Mouse (Mus musculus) forebrain, embryonic 12.5 days (tissue): ENCODE measurements around the gene Pogz. TPM values are rescaled to one million over a fixed set of nuclear protein-coding genes. Genes with fewer than 3 reads are reported as not detected.

ENCODE experiments used
- ATAC-seq: fragments of 200-750 bp; cut with Nextera tagmentation; 2 replicates; pipeline ENCODE4 v1.8.0; 2017; ENCODE audit warnings: moderate TSS enrichment; ENCODE audit not compliant: low FRiP score
- H3K27ac ChIP-seq: fragments of 300-500 bp; sonication (generic); 2 replicates; pipeline ENCODE4 v1.5.1; 2016; ENCODE audit warnings: mild to moderate bottlenecking
- H3K27me3 ChIP-seq: fragments of 300-500 bp; sonication (generic); 2 replicates; pipeline ENCODE4 v1.6.1; 2016; ENCODE audit warnings: mild to moderate bottlenecking
- H3K36me3 ChIP-seq: fragments of 300-500 bp; sonication (generic); replicated peaks from 2 replicates; pipeline ENCODE4 v1.6.1; 2016; ENCODE audit warnings: mild to moderate bottlenecking
- H3K4me1 ChIP-seq: fragments of 300-500 bp; sonication (generic); 2 replicates; pipeline ENCODE4 v1.6.1; 2016
- H3K4me2 ChIP-seq: fragments of 300-500 bp; sonication (generic); 2 replicates; pipeline ENCODE4 v1.6.1; 2016; ENCODE audit warnings: mild to moderate bottlenecking, moderate library complexity
- H3K4me3 ChIP-seq: fragments of 300-500 bp; sonication (generic); replicated peaks from 2 replicates; pipeline ENCODE4 v1.5.1; 2016; ENCODE audit warnings: mild to moderate bottlenecking
- H3K9ac ChIP-seq: fragments of 300-500 bp; sonication (generic); 2 replicates; pipeline ENCODE4 v1.6.1; 2016; ENCODE audit warnings: mild to moderate bottlenecking
- H3K9me3 ChIP-seq: fragments of 300-500 bp; sonication (generic); 2 replicates; pipeline ENCODE4 v1.6.1; 2016
- WGBS: fragments of 180-500 bp; shearing (Covaris S2); methylation state at CpG from one replicate; pipeline ENCODE4 v1.1.7; 2016; 5-methylcytosine and 5-hydroxymethylcytosine counted together
- polyA plus RNA-seq: library from polyadenylated mRNA; unstranded; fragments of >200 nt; fragmentation: Nextera tagmentation; extraction: Ambion mirVana; gene quantifications from 2 replicates; pipeline ENCODE4 v1.2.1, GENCODE M21; 2016

The Pogz gene
- polyA plus RNA-seq, 1 experiment from 2014 or later = 28.8 TPM

DNA sequence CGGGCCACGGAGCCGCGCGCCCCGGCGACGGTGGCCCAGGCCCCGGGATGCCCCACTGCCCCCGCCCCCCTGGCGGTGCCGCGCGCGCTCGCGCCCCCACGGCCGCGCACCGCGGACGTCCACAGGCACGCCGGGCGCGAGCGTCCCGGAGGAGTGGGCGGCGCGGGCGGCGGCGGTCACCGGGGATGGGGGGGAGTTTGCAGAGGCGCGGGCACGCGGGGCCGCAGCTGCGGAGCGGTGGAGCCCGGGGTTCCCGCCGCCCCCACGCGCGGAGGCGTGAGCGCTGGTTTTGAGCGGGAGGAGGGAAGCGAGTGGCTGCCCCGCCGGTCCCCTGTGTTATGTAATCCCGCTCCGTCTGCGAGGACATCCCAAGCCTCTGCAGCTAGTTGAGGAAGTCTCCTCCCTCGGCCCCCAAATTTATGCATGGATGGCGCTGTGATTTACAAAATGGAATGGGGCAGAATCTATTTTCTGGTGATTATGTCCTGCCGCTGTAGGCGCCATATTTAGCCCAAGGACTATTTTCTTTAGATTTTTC lies 661 bp downstream of the Pogz start:
- Histone ChIP-seq H3K27me3 (no peaks in the 10 kb centered on the region), H3K27ac (peak overlapping the region; percentile 99), H3K4me2 (peak overlapping the region; percentile 70), H3K9me3 (no peaks in the 10 kb centered on the region), H3K4me1 (peaks cover 20% of the 10 kb centered on the region), H3K4me3 (peak overlapping the region; percentile 77), H3K36me3 (no peaks in the 10 kb centered on the region), H3K9ac (peak overlapping the region; percentile 88)
- ATAC-seq = peak; percentile 78
- under 1% methylated on average over 40 of the region's 62 CpGs for WGBS

GRCm38 (mm10) chr3:94838631-94839030 lies 1.3 kb downstream of the Pogz start:
- Histone ChIP-seq H3K4me2 (peak overlapping the region; percentile 70), H3K9me3 (no peaks in the 10 kb centered on the region), H3K4me3 (peak overlapping the region; percentile 77), H3K36me3 (no peaks in the 10 kb centered on the region), H3K4me1 (peaks cover 20% of the 10 kb centered on the region), H3K27ac (peak overlapping the region; percentile 99), H3K9ac (peak overlapping the region; percentile 88), H3K27me3 (no peaks in the 10 kb centered on the region)
- no peak for ATAC-seq
- WGBS = 18% methylated on average over 9 of the region's 9 CpGs

GRCm38 (mm10) chr3:94839101-94839500 lies 1.7 kb downstream of the Pogz start:
- H3K4me3 ChIP-seq = peak overlapping the region; percentile 77
- H3K27ac ChIP-seq = no peak overlapping the region
- peak overlapping the region; percentile 88; the same call in 1 of the 2 replicates for H3K9ac ChIP-seq
- no peaks in the 10 kb centered on the region for H3K36me3 ChIP-seq
- peaks cover 20% of the 10 kb centered on the region for H3K4me1 ChIP-seq
- no peaks in the 10 kb centered on the region for H3K27me3 ChIP-seq
- H3K4me2 ChIP-seq = peak overlapping the region; percentile 70
- ATAC-seq = no peak
- no peaks in the 10 kb centered on the region for H3K9me3 ChIP-seq
- 73% methylated on average over 5 of the region's 5 CpGs for WGBS

- 85% methylated on average over 2 of the region's 2 CpGs for WGBS
- no peak for ATAC-seq
- Histone ChIP-seq H3K9ac (no peak overlapping the region), H3K4me3 (no peak overlapping the region), H3K36me3 (no peaks in the 10 kb centered on the region), H3K4me2 (no peak overlapping the region), H3K4me1 (peaks cover 13% of the 10 kb centered on the region; the same call in 1 of the 2 replicates), H3K27ac (no peak overlapping the region), H3K27me3 (no peaks in the 10 kb centered on the region), H3K9me3 (no peaks in the 10 kb centered on the region)
Observed at GRCm38 (mm10) chr3:94847382-94847781, 10.0 kb downstream of the Pogz start.

DNA sequence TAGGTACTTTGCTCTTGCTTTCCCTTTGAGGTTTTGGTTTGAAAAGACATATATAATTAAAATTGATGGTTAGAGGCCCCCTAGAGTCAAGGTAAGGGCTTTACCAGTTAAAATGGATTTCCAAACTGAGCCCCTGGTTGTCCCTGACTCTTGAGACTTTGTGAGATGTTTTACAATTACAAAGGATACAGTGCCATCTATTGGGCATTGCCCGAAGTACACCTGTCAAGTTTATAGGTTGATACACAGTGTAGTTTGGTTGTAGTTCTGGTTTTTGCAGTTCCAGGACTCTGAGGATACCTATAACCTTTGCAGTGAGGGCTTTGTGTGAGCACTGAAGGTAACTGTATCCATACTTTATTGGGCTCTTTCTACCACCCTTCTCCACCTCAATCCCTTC lies 12.0 kb downstream of the Pogz start:
- no peak overlapping the region for H3K27ac ChIP-seq
- peaks cover 5% of the 10 kb centered on the region for H3K36me3 ChIP-seq
- ATAC-seq = 0 out of 2 replicates have a peak, but pooled peaks have one; percentile 30
- no peaks in the 10 kb centered on the region for H3K27me3 ChIP-seq
- no peaks in the 10 kb centered on the region for H3K9me3 ChIP-seq
- H3K4me1 ChIP-seq = 0 out of 2 replicates have a peak, but pooled peaks cover 11% of the 10 kb centered on the region
- no peak overlapping the region for H3K4me2 ChIP-seq
- WGBS = 25% methylated on average over 1 of the region's 1 CpGs
- H3K9ac ChIP-seq = no peak overlapping the region
- H3K4me3 ChIP-seq = no peak overlapping the region

DNA sequence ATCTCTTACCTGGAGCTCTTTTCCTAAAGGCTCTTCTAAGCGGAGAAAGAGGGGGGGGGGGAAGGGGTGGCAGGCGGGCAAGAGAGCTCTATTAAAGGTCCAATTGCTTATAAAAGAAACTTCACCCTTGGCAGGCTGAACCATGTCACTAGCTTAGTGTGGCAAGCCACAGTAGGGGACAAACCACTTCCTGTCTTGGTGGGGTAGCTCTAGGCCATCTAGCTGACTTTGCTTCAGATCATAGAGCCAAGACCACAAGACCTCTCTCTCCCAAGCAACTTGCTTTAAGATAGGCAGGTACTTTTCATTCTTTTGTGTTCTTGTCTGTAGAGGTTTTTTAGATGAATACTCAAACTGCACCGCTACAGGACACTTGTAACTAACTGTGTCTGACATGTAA lies 14.4 kb downstream of the Pogz start:
- Histone ChIP-seq H3K9me3 (no peaks in the 10 kb centered on the region), H3K27ac (no peak overlapping the region), H3K4me3 (no peak overlapping the region), H3K4me1 (0 out of 2 replicates have a peak, but pooled peaks cover 7% of the 10 kb centered on the region), H3K4me2 (no peak overlapping the region), H3K27me3 (no peaks in the 10 kb centered on the region), H3K9ac (no peak overlapping the region), H3K36me3 (peaks cover 28% of the 10 kb centered on the region)
- 79% methylated on average over 3 of the region's 3 CpGs for WGBS
- no peak for ATAC-seq

DNA sequence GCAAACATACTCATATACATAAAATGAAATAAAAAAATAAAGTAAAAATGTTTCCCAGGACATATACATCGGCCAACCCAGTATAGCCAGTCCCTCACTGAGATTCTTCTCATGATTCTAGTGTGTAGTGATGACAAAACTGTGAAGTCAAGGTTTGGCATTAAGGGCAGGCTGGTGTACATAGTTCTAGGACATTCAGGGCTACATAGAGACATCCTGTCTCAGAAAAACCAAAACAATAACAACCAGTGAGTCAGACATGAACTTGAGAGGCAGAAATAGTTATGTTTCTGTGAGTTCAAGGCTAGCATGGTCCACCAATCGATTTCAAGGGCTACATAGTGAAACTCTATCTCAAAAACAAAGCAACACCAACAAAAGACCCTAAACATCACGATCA lies 14.8 kb downstream of the Pogz start:
- Histone ChIP-seq H3K4me1 (0 out of 2 replicates have a peak, but pooled peaks cover 3% of the 10 kb centered on the region), H3K9ac (no peak overlapping the region), H3K9me3 (no peaks in the 10 kb centered on the region), H3K4me3 (no peak overlapping the region), H3K36me3 (peaks cover 33% of the 10 kb centered on the region), H3K27me3 (no peaks in the 10 kb centered on the region), H3K4me2 (no peak overlapping the region), H3K27ac (no peak overlapping the region)
- WGBS = 90% methylated on average over 3 of the region's 3 CpGs
- no peak for ATAC-seq

- Histone ChIP-seq H3K27me3 (no peaks in the 10 kb centered on the region), H3K36me3 (peaks cover 80% of the 10 kb centered on the region), H3K4me1 (no peaks in the 10 kb centered on the region), H3K4me3 (no peak overlapping the region), H3K4me2 (no peak overlapping the region), H3K27ac (no peak overlapping the region), H3K9ac (no peak overlapping the region), H3K9me3 (no peaks in the 10 kb centered on the region)
- WGBS = 91% methylated on average over 2 of the region's 2 CpGs
- ATAC-seq = no peak
Observed at GRCm38 (mm10) chr3:94859471-94859870, 22.1 kb downstream of the Pogz start.

DNA sequence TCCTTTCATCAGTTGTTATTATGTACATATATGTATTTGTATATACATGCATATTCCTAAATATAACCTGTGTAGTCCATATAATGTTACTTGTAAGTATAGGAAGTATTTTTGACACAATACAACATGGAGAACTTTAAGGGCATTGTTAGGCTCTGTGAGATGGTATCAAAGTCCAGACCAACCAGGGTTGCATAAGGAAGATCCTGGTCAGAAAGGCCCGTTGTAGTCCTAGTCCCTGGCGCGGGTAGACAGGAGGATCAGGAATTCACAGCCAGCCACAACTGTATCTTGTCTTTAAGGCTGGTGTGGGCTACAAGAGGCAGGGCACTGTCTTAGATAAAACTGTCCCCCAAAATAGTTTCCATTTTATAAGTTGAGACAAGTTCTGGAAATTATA lies 31.6 kb downstream of the Pogz start:
- 98% methylated on average over 3 of the region's 3 CpGs for WGBS

GRCm38 (mm10) chr3:94878618-94879017 lies 41.3 kb downstream of the Pogz start:
- Histone ChIP-seq H3K9me3 (no peaks in the 10 kb centered on the region), H3K27me3 (no peaks in the 10 kb centered on the region), H3K4me3 (no peak overlapping the region), H3K27ac (no peak overlapping the region), H3K4me1 (no peaks in the 10 kb centered on the region), H3K4me2 (no peak overlapping the region), H3K9ac (no peak overlapping the region), H3K36me3 (peaks cover 98% of the 10 kb centered on the region)
- ATAC-seq = no peak
- WGBS = 91% methylated on average over 6 of the region's 6 CpGs

More for the DNA sequence above, 31.6 kb downstream of the Pogz start:
- H3K4me3 ChIP-seq = no peak overlapping the region
- H3K9me3 ChIP-seq = no peaks in the 10 kb centered on the region
- H3K27me3 ChIP-seq = no peaks in the 10 kb centered on the region
- H3K9ac ChIP-seq = no peak overlapping the region
- ATAC-seq = no peak
- H3K4me1 ChIP-seq = no peaks in the 10 kb centered on the region
- no peak overlapping the region for H3K4me2 ChIP-seq
- no peak overlapping the region for H3K27ac ChIP-seq
- H3K36me3 ChIP-seq = peaks cover 84% of the 10 kb centered on the region

- Histone ChIP-seq H3K36me3 (peaks cover 88% of the 10 kb centered on the region), H3K4me1 (peaks cover 13% of the 10 kb centered on the region), H3K27ac (no peak overlapping the region), H3K9me3 (no peaks in the 10 kb centered on the region), H3K4me3 (no peak overlapping the region), H3K9ac (no peak overlapping the region), H3K4me2 (no peak overlapping the region), H3K27me3 (no peaks in the 10 kb centered on the region)
- no peak for ATAC-seq
- WGBS = 73% methylated on average over 4 of the region's 4 CpGs
Observed at GRCm38 (mm10) chr3:94881840-94882239, 44.5 kb downstream of the Pogz start.

DNA sequence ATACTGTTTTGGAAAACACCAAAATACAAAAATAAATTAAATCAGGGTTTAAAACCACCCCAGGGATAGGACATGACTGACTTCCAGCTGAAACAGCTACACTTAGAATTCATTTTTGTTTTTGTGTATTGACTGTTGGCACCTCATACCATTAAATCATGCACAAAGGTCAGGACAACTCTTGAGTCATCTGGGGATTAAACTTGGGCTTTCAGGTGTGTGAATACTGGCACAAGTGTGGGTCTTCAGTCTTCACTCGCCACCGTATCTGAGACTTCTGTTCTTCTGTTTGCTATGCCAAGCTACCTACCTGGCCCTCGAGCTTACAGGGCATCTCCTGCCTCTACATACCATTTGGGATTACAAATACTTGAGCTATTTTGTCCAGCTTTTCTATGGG lies 45.2 kb downstream of the Pogz start:
- no peak overlapping the region for H3K4me3 ChIP-seq
- H3K9me3 ChIP-seq = no peaks in the 10 kb centered on the region
- 84% methylated on average over 3 of the region's 3 CpGs for WGBS
- no peak overlapping the region for H3K4me2 ChIP-seq
- no peak overlapping the region for H3K9ac ChIP-seq
- H3K36me3 ChIP-seq = peaks cover 80% of the 10 kb centered on the region
- no peak for ATAC-seq
- no peaks in the 10 kb centered on the region for H3K27me3 ChIP-seq
- peaks cover 18% of the 10 kb centered on the region for H3K4me1 ChIP-seq
- no peak overlapping the region for H3K27ac ChIP-seq
